Comparison of ENCODE assay signal across 19 mouse cellular contexts in the genomic region with DNA sequence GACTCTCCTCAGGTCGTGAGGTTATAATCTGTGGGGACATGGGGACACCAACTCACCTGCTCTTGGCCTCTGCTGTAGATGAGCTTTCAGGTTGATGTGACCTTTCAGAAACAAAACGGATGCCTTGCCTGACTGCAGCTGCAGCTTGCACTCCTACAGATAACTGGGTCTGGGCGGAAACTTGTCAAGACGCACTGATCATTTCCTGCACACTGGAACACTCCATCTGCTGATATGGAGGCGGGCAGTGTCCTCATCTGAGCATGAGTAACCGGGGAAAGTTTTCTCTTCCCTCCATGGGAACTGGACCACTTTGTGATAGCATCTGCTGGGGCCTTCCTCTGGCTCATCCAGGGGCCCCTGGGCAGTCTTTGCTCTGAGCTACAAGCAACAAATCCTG.
DNase-seq lines count a peak whose midpoint lies in the region; ATAC-seq and TF ChIP-seq lines count a peak whose summit lies in the region.
"Had no signal": no experiment of that assay in that cellular context is flagged by ENCODE, and none has a peak within 500 bp of the region (broad histone marks: within the 10 kb centered on the region; RNA-seq: fewer than 3 reads in every experiment).

No protein-coding gene starts in this region.

- 47% methylated on average over 6 of the region's 6 CpGs for WGBS in liver, postnatal 0 days (ENCODE audit: insufficient replicate concordance)
- WGBS in liver, embryonic 12.5 days (ENCODE audit: insufficient replicate concordance) = 26% methylated on average over 6 of the region's 6 CpGs

- 0 out of 2 replicates have a peak, but pooled peaks have one; percentile 7 for ATAC-seq in liver, postnatal 0 days
- ATAC-seq in liver, embryonic 12.5 days = no peak
- ATAC-seq in common myeloid progenitor, adult 5-6 weeks (replicated peaks; ENCODE audit: low read depth, poor library complexity, severe bottlenecking) = 0 out of 2 replicates have a peak, but pooled peaks have one; percentile 9
- ATAC-seq: forebrain, embryonic 14.5 days; intestine, embryonic 16.5 days had no signal

- peaks cover 17% of the 10 kb centered on the region for H3K36me3 ChIP-seq in liver, postnatal 0 days (replicated peaks; ENCODE audit: insufficient read depth, low read length)
- peaks cover 29% of the 10 kb centered on the region for H3K36me3 ChIP-seq in liver, embryonic 12.5 days

- no peak for TF ChIP-seq EP300 in liver, postnatal 0 days (IDR thresholded peaks at IDR 0.05; ENCODE audit: low read depth)

- no peak overlapping the region for H3K4me2 ChIP-seq in liver, postnatal 0 days (ENCODE audit: low read depth, low read length)
- H3K4me2 ChIP-seq in liver, embryonic 12.5 days = no peak overlapping the region
- H3K4me2 ChIP-seq: heart, embryonic 13.5 days; limb, embryonic 15.5 days; stomach, embryonic 15.5 days had no signal

- DNase-seq in liver, postnatal 0 days = no peak
- DNase-seq in layer of hippocampus, adult 9-11 months = peak; percentile 84
- peak; percentile 67 for DNase-seq in right cerebral cortex, postnatal 25 days
- DNase-seq in urinary bladder, adult 18-20 months (ENCODE audit: low spot score in 2 of 2) = no peak
- DNase-seq in liver (no peak), adipocyte (ENCODE audit: low spot score) (no peak)
- DNase-seq: adrenal gland, postnatal 25 days; gastrocnemius, postnatal 25 days; kidney, postnatal 14 days; thymus, postnatal 36 days had no signal

- H3K9me3 ChIP-seq in liver, postnatal 0 days (ENCODE audit: low read length) = no peaks in the 10 kb centered on the region
- H3K9me3 ChIP-seq in liver, embryonic 12.5 days (replicated peaks) = no peaks in the 10 kb centered on the region
- H3K9me3 ChIP-seq: heart, embryonic 13.5 days; hindbrain, embryonic 10.5 days; limb, embryonic 15.5 days; megakaryocyte, embryonic 14.5 days; stomach, embryonic 15.5 days had no signal

- H3K4me1 ChIP-seq in liver, postnatal 0 days (ENCODE audit: insufficient read depth) = no peaks in the 10 kb centered on the region
- peaks cover 18% of the 10 kb centered on the region for H3K4me1 ChIP-seq in liver, embryonic 12.5 days
- H3K4me1 ChIP-seq: stomach, embryonic 15.5 days had no signal

- no peak overlapping the region for H3K27ac ChIP-seq in liver, postnatal 0 days (ENCODE audit: low read depth)
- no peak overlapping the region for H3K27ac ChIP-seq in liver, embryonic 12.5 days
- H3K27ac ChIP-seq: hindbrain, embryonic 10.5 days; limb, embryonic 15.5 days; stomach, embryonic 15.5 days had no signal

- no peak overlapping the region for H3K9ac ChIP-seq in liver, postnatal 0 days (replicated peaks)
- no peak overlapping the region for H3K9ac ChIP-seq in liver, embryonic 12.5 days
- H3K9ac ChIP-seq: heart, embryonic 13.5 days; limb, embryonic 15.5 days; stomach, embryonic 15.5 days had no signal

- no peak overlapping the region for H3K4me3 ChIP-seq in liver, postnatal 0 days (ENCODE audit: low read depth, low read length)
- H3K4me3 ChIP-seq in liver, embryonic 12.5 days = no peak overlapping the region
- H3K4me3 ChIP-seq: heart, embryonic 13.5 days; hindbrain, embryonic 10.5 days; limb, embryonic 15.5 days; stomach, embryonic 15.5 days had no signal

- TF ChIP-seq CTCF in liver, postnatal 0 days (IDR thresholded peaks at IDR 0.05; ENCODE audit: low read depth) = no peak

- H3K27me3 ChIP-seq in liver, postnatal 0 days (ENCODE audit: insufficient read depth, low read length) = no peaks in the 10 kb centered on the region
- H3K27me3 ChIP-seq in liver, embryonic 12.5 days (replicated peaks) = no peaks in the 10 kb centered on the region
- H3K27me3 ChIP-seq: heart, embryonic 13.5 days; limb, embryonic 15.5 days; megakaryocyte, embryonic 14.5 days; stomach, embryonic 15.5 days had no signal

Comparison
In these comparisons a context has a peak if more than half of its experiments do, and no peak if none do; other contexts are left out.
1. DNase-seq: peak in layer of hippocampus, adult 9-11 months (single experiment) and right cerebral cortex, postnatal 25 days (single experiment); none in liver, postnatal 0 days (single experiment), urinary bladder, adult 18-20 months (0 of 2), liver (single experiment) and adipocyte (single experiment).